Mouse (Mus musculus) embryonic facial prominence, embryonic 12.5 days (tissue): Measurements from ENCODE around the gene Pdzd8. TPM values are rescaled to one million over a fixed set of nuclear protein-coding genes. Genes with fewer than 3 reads are reported as not detected.

Experiments
- ATAC-seq: fragments of 200-750 bp; cut with Nextera tagmentation; 2 replicates; pipeline ENCODE4 v1.8.0; 2017; ENCODE audit not compliant: insufficient number of reproducible peaks, insufficient read depth, low FRiP score, low TSS enrichment
- H3K27ac ChIP-seq: fragments of 300-500 bp; sonication (generic); 2 replicates; pipeline ENCODE4 v1.5.1; 2016; ENCODE audit warnings: mild to moderate bottlenecking
- H3K27me3 ChIP-seq: fragments of 300-500 bp; sonication (generic); 2 replicates; pipeline ENCODE4 v1.6.1; 2016; ENCODE audit warnings: mild to moderate bottlenecking, moderate library complexity
- H3K36me3 ChIP-seq: fragments of 300-500 bp; sonication (generic); 2 replicates; pipeline ENCODE4 v1.6.1; 2016; ENCODE audit warnings: mild to moderate bottlenecking
- H3K4me1 ChIP-seq: fragments of 300-500 bp; sonication (generic); 2 replicates; pipeline ENCODE4 v1.6.1; 2016
- H3K4me2 ChIP-seq: fragments of 300-500 bp; sonication (generic); replicated peaks from 2 replicates; pipeline ENCODE4 v1.6.1; 2016; ENCODE audit warnings: mild to moderate bottlenecking, moderate library complexity
- H3K4me3 ChIP-seq: fragments of 300-500 bp; sonication (generic); 2 replicates; pipeline ENCODE4 v1.5.1; 2016; ENCODE audit warnings: mild to moderate bottlenecking
- H3K9ac ChIP-seq: fragments of 300-500 bp; sonication (generic); 2 replicates; pipeline ENCODE4 v1.6.1; 2016; ENCODE audit warnings: mild to moderate bottlenecking, moderate library complexity
- H3K9me3 ChIP-seq: fragments of 300-500 bp; sonication (generic); 2 replicates; pipeline ENCODE4 v1.6.1; 2016; ENCODE audit warnings: mild to moderate bottlenecking, moderate library complexity
- WGBS: fragments of 180-500 bp; shearing (Covaris S2); methylation state at CpG from one replicate; pipeline ENCODE4 v1.1.7; 2016; 5-methylcytosine and 5-hydroxymethylcytosine counted together
- polyA plus RNA-seq: library from polyadenylated mRNA; unstranded; fragments of >200 nt; fragmentation: Nextera tagmentation; extraction: Ambion mirVana; gene quantifications from 2 replicates; pipeline ENCODE4 v1.2.1, GENCODE M21; 2016

Gene Pdzd8
- polyA plus RNA-seq, 1 experiment from 2014 or later, result 18.8 TPM

- H3K27me3 ChIP-seq, result no peaks in the 10 kb centered on the region
- no peak overlapping the region for H3K4me3 ChIP-seq
- no peak overlapping the region for H3K4me2 ChIP-seq
- ATAC-seq, result no peak
- no peak overlapping the region for H3K9ac ChIP-seq
- no peak overlapping the region for H3K27ac ChIP-seq
- no peaks in the 10 kb centered on the region for H3K4me1 ChIP-seq
- no peaks in the 10 kb centered on the region for H3K36me3 ChIP-seq
- 57% methylated on average over 3 of the region's 3 CpGs for WGBS
- H3K9me3 ChIP-seq, result no peaks in the 10 kb centered on the region
These were observed 7.2 kb upstream of the Pdzd8 start for GRCm38 (mm10) chr19:59352760-59353159.

GRCm38 (mm10) chr19:59351151-59351889 lies 5.7 kb upstream of the Pdzd8 start:
- no peaks in the 10 kb centered on the region for H3K9me3 ChIP-seq
- no peaks in the 10 kb centered on the region for H3K4me1 ChIP-seq
- no peak overlapping the region for H3K9ac ChIP-seq
- H3K36me3 ChIP-seq, result no peaks in the 10 kb centered on the region
- no peak overlapping the region for H3K27ac ChIP-seq
- no peak for ATAC-seq
- no peak overlapping the region for H3K4me2 ChIP-seq
- no peak overlapping the region for H3K4me3 ChIP-seq
- 62% methylated on average over 15 of the region's 15 CpGs for WGBS
- no peaks in the 10 kb centered on the region for H3K27me3 ChIP-seq

GRCm38 (mm10) chr19:59350273-59350903 lies 4.8 kb upstream of the Pdzd8 start:
- H3K27ac ChIP-seq, result no peak overlapping the region
- H3K9ac ChIP-seq, result no peak overlapping the region
- no peaks in the 10 kb centered on the region for H3K9me3 ChIP-seq
- H3K4me2 ChIP-seq, result no peak overlapping the region
- H3K36me3 ChIP-seq, result no peaks in the 10 kb centered on the region
- no peaks in the 10 kb centered on the region for H3K4me1 ChIP-seq
- H3K4me3 ChIP-seq, result no peak overlapping the region
- ATAC-seq, result no peak
- 74% methylated on average over 7 of the region's 7 CpGs for WGBS
- no peaks in the 10 kb centered on the region for H3K27me3 ChIP-seq

- H3K4me3 ChIP-seq, result no peak overlapping the region
- ATAC-seq, result no peak
- no peaks in the 10 kb centered on the region for H3K9me3 ChIP-seq
- no peak overlapping the region for H3K9ac ChIP-seq
- H3K4me2 ChIP-seq, result no peak overlapping the region
- no peak overlapping the region for H3K27ac ChIP-seq
- H3K36me3 ChIP-seq, result no peaks in the 10 kb centered on the region
- no peaks in the 10 kb centered on the region for H3K4me1 ChIP-seq
- no peaks in the 10 kb centered on the region for H3K27me3 ChIP-seq
- WGBS, result 78% methylated on average over 6 of the region's 6 CpGs
These were observed 3.9 kb upstream of the Pdzd8 start for GRCm38 (mm10) chr19:59349329-59349960.

GRCm38 (mm10) chr19:59346325-59346724 lies 745 bp upstream of the Pdzd8 start:
- no peaks in the 10 kb centered on the region for H3K9me3 ChIP-seq
- no peak for ATAC-seq
- 4% methylated on average over 11 of the region's 11 CpGs for WGBS

GRCm38 (mm10) chr19:59345081-59345657 lies 411 bp downstream of the Pdzd8 start:
- peak; percentile 56 for ATAC-seq
- WGBS, result under 1% methylated on average over 65 of the region's 70 CpGs
- H3K27ac ChIP-seq, result peak overlapping the region; percentile 91

More at GRCm38 (mm10) chr19:59346325-59346724, 745 bp upstream of the Pdzd8 start:
- H3K27ac ChIP-seq, result peak overlapping the region; percentile 91
- no peaks in the 10 kb centered on the region for H3K36me3 ChIP-seq
- peak overlapping the region; percentile 95 for H3K9ac ChIP-seq
- peak overlapping the region; percentile 95 for H3K4me3 ChIP-seq
- H3K27me3 ChIP-seq, result no peaks in the 10 kb centered on the region
- H3K4me2 ChIP-seq, result peak overlapping the region; percentile 83
- peaks cover 14% of the 10 kb centered on the region for H3K4me1 ChIP-seq

GRCm38 (mm10) chr19:59344304-59344711 lies 1.3 kb downstream of the Pdzd8 start:
- H3K27ac ChIP-seq, result no peak overlapping the region
- peak overlapping the region; percentile 83 for H3K4me2 ChIP-seq
- peak overlapping the region; percentile 95 for H3K9ac ChIP-seq
- peak overlapping the region; percentile 95 for H3K4me3 ChIP-seq
- peaks cover 14% of the 10 kb centered on the region for H3K4me1 ChIP-seq
- H3K36me3 ChIP-seq, result no peaks in the 10 kb centered on the region
- under 1% methylated on average over 14 of the region's 14 CpGs for WGBS
- ATAC-seq, result no peak; the same call in 1 of the 2 replicates
- no peaks in the 10 kb centered on the region for H3K9me3 ChIP-seq
- no peaks in the 10 kb centered on the region for H3K27me3 ChIP-seq

More at GRCm38 (mm10) chr19:59345081-59345657, 411 bp downstream of the Pdzd8 start:
- Histone ChIP-seq H3K27me3 (no peaks in the 10 kb centered on the region), H3K4me2 (peak overlapping the region; percentile 83), H3K9me3 (no peaks in the 10 kb centered on the region), H3K4me3 (peak overlapping the region; percentile 95), H3K9ac (peak overlapping the region; percentile 95), H3K4me1 (peaks cover 14% of the 10 kb centered on the region), H3K36me3 (no peaks in the 10 kb centered on the region)

- H3K36me3 ChIP-seq, result no peaks in the 10 kb centered on the region
- H3K9me3 ChIP-seq, result no peaks in the 10 kb centered on the region
- peak overlapping the region; percentile 95 for H3K4me3 ChIP-seq
- H3K9ac ChIP-seq, result peak overlapping the region; percentile 95; the same call in 1 of the 2 replicates
- peak overlapping the region; percentile 83 for H3K4me2 ChIP-seq
- H3K27me3 ChIP-seq, result no peaks in the 10 kb centered on the region
- H3K27ac ChIP-seq, result no peak overlapping the region
- H3K4me1 ChIP-seq, result peaks cover 14% of the 10 kb centered on the region
- no peak for ATAC-seq
- 34% methylated on average over 2 of the region's 2 CpGs for WGBS
These were observed 2.6 kb downstream of the Pdzd8 start for GRCm38 (mm10) chr19:59342964-59343363.

- ATAC-seq, result no peak
- Histone ChIP-seq H3K9me3 (no peaks in the 10 kb centered on the region), H3K4me2 (no peak overlapping the region), H3K27me3 (no peaks in the 10 kb centered on the region), H3K36me3 (no peaks in the 10 kb centered on the region), H3K27ac (no peak overlapping the region), H3K4me3 (no peak overlapping the region), H3K4me1 (peaks cover 14% of the 10 kb centered on the region), H3K9ac (no peak overlapping the region)
- 81% methylated on average over 3 of the region's 3 CpGs for WGBS
These were observed 5.7 kb downstream of the Pdzd8 start for GRCm38 (mm10) chr19:59339908-59340307.

- no peak overlapping the region for H3K4me2 ChIP-seq
- no peaks in the 10 kb centered on the region for H3K9me3 ChIP-seq
- H3K9ac ChIP-seq, result no peak overlapping the region
- no peak for ATAC-seq
- H3K4me3 ChIP-seq, result no peak overlapping the region
- no peak overlapping the region for H3K27ac ChIP-seq
- no peaks in the 10 kb centered on the region for H3K27me3 ChIP-seq
- H3K36me3 ChIP-seq, result no peaks in the 10 kb centered on the region
- 89% methylated on average over 3 of the region's 3 CpGs for WGBS
- H3K4me1 ChIP-seq, result peaks cover 3% of the 10 kb centered on the region
These were observed 7.5 kb downstream of the Pdzd8 start for GRCm38 (mm10) chr19:59337872-59338681.

- ATAC-seq, result no peak
- no peaks in the 10 kb centered on the region for H3K36me3 ChIP-seq
- H3K4me1 ChIP-seq, result no peaks in the 10 kb centered on the region; the same call in 1 of the 2 replicates
- no peak overlapping the region for H3K4me2 ChIP-seq
- 92% methylated on average over 1 of the region's 1 CpGs for WGBS
- H3K27ac ChIP-seq, result no peak overlapping the region
- H3K9me3 ChIP-seq, result no peaks in the 10 kb centered on the region
- no peak overlapping the region for H3K9ac ChIP-seq
- no peaks in the 10 kb centered on the region for H3K27me3 ChIP-seq
- no peak overlapping the region for H3K4me3 ChIP-seq
These were observed 8.9 kb downstream of the Pdzd8 start for GRCm38 (mm10) chr19:59336655-59337054.
